Mouse (Mus musculus): ENCODE measurements around the gene Ccdc22. TPM values are rescaled to one million over a fixed set of nuclear protein-coding genes. Genes with fewer than 3 reads are reported as not detected.

The Ccdc22 gene
- polyA plus RNA-seq, 2 experiments, result 9.0 to 16.7 TPM

DNA sequence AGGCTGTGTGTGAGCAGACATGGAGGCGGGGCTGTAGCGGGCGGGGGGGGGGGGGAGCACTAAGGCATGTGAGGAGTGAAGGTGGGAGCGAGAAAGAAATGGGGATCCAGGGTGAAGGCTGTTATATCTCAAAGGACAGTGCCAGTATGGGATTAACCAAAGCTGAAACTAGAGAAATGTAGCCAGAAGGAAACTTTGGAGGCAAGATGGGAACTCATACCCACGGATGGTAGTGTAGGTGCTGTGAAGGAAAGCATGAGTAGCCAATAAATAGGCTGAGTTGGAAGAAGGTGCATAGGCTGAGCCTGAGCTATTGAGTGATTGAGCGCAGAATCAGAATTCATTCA, 30.5 kb downstream of the Ccdc22 start:
- peaks cover 10 to 29% of the 10 kb centered on the region in 2 experiments for H3K4me1 ChIP-seq (replicated peaks; ENCODE audit: control insufficient read depth in 2 of 2, insufficient read depth in 2 of 2, low read length in 1 of 2)
- 24% methylated on average over 4 of the region's 6 CpGs for WGBS (ENCODE audit: insufficient replicate concordance)
- no peak for ATAC-seq (ENCODE audit: insufficient read depth)
- H3K27ac ChIP-seq, result peak overlapping the region; percentile 33; the same call in 1 of the 2 replicates
- DNase-seq (ENCODE audit: low read depth in 3 of 3, low spot score in 3 of 3), result no peak
- H3K36me3 ChIP-seq (replicated peaks; ENCODE audit: control insufficient read depth, insufficient read depth, low read depth), result no peaks in the 10 kb centered on the region
- H3K4me2 ChIP-seq (ENCODE audit: low read depth), result peak overlapping the region; percentile 73
- TF ChIP-seq EP300 (IDR thresholded peaks at IDR 0.05; ENCODE audit: low read depth), result no peak
- TF ChIP-seq CTCF (IDR thresholded peaks at IDR 0.05; ENCODE audit: low read depth), result no peak
- H3K9me3 ChIP-seq (ENCODE audit: control insufficient read depth, low read length), result no peaks in the 10 kb centered on the region
- 0 out of 2 replicates have a peak overlapping the region, but pooled peaks have one; percentile 34 for H3K9ac ChIP-seq (replicated peaks)
- H3K27me3 ChIP-seq (ENCODE audit: control insufficient read depth, insufficient read depth, low read length), result no peaks in the 10 kb centered on the region
- peak overlapping the region; percentile 77 to 91 for H3K4me3 ChIP-seq (ENCODE audit: insufficient read depth in 1 of 2, low read depth in 2 of 2, low read length in 2 of 2)

DNA sequence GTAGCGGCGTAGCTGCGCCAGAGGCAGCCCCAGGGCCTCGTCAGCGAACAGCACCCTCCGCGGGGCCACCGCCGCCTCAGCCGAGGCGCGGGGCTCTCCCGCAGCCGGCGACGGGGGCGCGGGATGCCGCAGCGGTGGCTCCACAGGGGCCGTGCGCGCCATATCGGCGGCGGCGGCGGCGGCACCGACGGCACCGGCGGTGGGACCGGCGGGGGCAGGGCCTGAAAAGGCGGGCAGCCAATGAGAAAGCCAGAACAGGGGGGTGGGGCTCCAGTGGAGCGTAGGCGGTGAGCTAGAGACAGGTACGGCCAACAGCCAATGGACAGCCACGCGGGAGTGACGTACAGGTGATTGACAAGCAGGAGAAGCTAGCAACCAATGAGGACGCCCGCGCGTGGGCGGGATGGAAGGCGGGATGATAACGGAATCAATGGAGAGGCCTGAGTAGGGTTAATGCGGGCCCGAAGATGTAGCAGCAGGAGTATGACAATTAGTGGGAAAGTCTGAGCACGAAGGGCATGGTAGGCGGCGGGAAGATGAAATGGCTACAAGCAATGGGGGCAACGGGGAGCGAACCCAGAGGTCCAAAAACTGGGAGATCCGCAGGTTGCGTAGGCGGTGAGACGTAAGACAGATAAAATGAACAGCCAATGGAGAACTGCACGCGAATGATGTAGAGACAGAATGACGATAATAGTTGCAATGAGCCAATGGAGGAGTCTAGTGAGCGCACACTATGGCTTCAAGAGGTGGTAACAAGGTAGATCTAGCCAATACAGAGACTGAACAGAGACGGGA, 31.0 kb downstream of the Ccdc22 start, which contains the start of gene Ppp1r3f:
Gene Ppp1r3f (minus strand): TSS at position 197 of the 798 bp plus-strand sequence.
- Histone ChIP-seq H3K4me2 (ENCODE audit: low read depth) (peak within 1 kb of the TSS; percentile 80), H3K9ac (replicated peaks) (peak within 1 kb of the TSS; percentile 74), H3K36me3 (replicated peaks; ENCODE audit: control insufficient read depth, insufficient read depth, low read depth) (no peaks in the 10 kb centered on the region), H3K27me3 (ENCODE audit: control insufficient read depth, insufficient read depth, low read length) (no peaks in the 10 kb centered on the region), H3K4me3 (ENCODE audit: insufficient read depth in 1 of 2, low read depth in 2 of 2, low read length in 2 of 2) (peak within 1 kb of the TSS; percentile 77 to 91), H3K9me3 (ENCODE audit: control insufficient read depth, low read length) (no peaks in the 10 kb centered on the region), H3K27ac (peak within 1 kb of the TSS; percentile 53), H3K4me1 (replicated peaks; ENCODE audit: control insufficient read depth in 2 of 2, insufficient read depth in 2 of 2, low read length in 1 of 2) (peaks cover 10 to 29% of the 10 kb centered on the region in 2 experiments)
- ATAC-seq (ENCODE audit: insufficient read depth) (peak; percentile 97), DNase-seq (ENCODE audit: low read depth in 3 of 3, low spot score in 3 of 3) (peak; percentile 88 to 92 (median 90))
- 18% methylated on average over 56 of the region's 65 CpGs for WGBS (ENCODE audit: insufficient replicate concordance)
- no peak for TF ChIP-seq CTCF (IDR thresholded peaks at IDR 0.05; ENCODE audit: low read depth)
- TF ChIP-seq EP300 (IDR thresholded peaks at IDR 0.05; ENCODE audit: low read depth), result no peak

DNA sequence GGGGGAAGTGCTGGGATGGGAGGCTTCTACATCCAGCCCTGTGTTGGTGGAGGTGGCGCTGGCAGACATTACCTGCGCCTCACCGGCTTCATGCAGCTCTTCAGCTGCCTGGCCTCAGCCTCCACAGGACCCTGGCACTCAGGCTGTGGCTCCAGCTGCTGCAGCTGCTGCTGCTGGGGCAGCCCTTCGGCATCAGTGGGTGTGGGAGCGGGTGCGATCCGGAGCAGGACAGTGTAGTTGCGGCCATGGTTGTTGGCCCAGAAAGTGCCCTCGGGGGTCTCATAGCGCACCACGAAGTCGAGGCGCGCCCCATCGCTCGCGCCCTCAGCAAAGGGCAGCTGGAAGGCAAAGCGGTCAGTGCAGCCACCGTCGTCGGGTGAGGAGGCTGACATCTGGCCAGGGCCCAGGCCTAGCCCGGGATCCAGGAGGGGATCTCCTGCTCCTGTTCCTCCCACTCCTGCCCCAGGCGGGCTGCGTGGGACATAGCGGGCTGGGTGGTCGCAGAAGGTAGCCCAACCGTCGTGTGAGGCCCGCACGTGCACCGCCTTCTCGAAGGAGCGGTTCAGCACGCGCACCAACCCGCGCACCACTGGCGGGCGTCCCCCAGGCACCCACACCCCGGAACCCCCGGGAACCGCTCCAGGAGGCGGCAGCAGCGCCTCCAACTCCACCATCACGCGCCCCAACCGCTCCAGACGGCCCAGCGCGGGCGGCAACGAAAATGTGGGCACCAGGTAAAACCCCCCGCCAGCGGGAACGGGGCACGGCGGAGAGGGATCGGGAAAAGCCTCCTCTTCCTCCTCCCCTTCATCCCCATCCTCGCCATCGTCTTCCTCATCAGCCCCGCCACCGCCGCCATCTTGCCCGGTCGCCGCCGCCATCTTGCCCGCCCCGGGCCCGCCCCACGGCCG, 31.9 kb downstream of the Ccdc22 start, which contains the start of gene Foxp3:
Gene Foxp3 (plus strand): TSS at position 469 of the 911 bp plus-strand sequence.
- peak within 1 kb of the TSS; percentile 53 for H3K27ac ChIP-seq
- H3K4me2 ChIP-seq (ENCODE audit: low read depth), result peak within 1 kb of the TSS; percentile 80
- H3K36me3 ChIP-seq (replicated peaks; ENCODE audit: control insufficient read depth, insufficient read depth, low read depth), result no peaks in the 10 kb centered on the region
- peak within 1 kb of the TSS; percentile 77 to 91 for H3K4me3 ChIP-seq (ENCODE audit: insufficient read depth in 1 of 2, low read depth in 2 of 2, low read length in 2 of 2)
- H3K9ac ChIP-seq (replicated peaks), result peak within 1 kb of the TSS; percentile 74
- 25% methylated on average over 66 of the region's 72 CpGs for WGBS (ENCODE audit: insufficient replicate concordance)
- H3K4me1 ChIP-seq (replicated peaks; ENCODE audit: control insufficient read depth in 2 of 2, insufficient read depth in 2 of 2, low read length in 1 of 2), result peaks cover 10 to 29% of the 10 kb centered on the region in 2 experiments
- H3K9me3 ChIP-seq (ENCODE audit: control insufficient read depth, low read length), result no peaks in the 10 kb centered on the region
- ATAC-seq (ENCODE audit: insufficient read depth), result peak; percentile 59
- no peaks in the 10 kb centered on the region for H3K27me3 ChIP-seq (ENCODE audit: control insufficient read depth, insufficient read depth, low read length)
- DNase-seq (ENCODE audit: low read depth in 3 of 3, low spot score in 3 of 3), result no peak
- no peak for TF ChIP-seq CTCF (IDR thresholded peaks at IDR 0.05; ENCODE audit: low read depth)

DNA sequence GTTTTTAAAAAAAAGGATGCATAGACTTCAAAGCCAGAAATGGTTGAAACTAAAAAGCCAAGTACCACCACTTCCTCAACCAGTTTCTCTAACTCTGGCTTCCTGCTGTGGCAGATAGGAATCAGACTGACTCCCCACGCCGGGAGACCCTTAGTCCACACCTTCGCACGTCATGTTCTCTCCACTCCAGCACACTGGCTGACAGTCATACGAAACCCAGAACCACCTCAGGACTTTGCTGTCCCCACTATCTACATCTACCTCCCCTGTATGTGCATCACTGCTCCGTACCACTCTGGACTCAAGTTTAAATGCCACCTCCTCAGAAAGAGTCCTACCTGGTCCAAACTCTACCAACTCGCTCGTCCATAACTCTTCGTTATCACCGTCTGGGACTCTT, 32.9 kb downstream of the Ccdc22 start:
- WGBS (ENCODE audit: insufficient replicate concordance), result 34% methylated on average over 10 of the region's 10 CpGs
- Histone ChIP-seq H3K9me3 (ENCODE audit: control insufficient read depth, low read length) (no peaks in the 10 kb centered on the region), H3K9ac (replicated peaks) (no peak overlapping the region), H3K4me3 (ENCODE audit: insufficient read depth in 1 of 2, low read depth in 2 of 2, low read length in 2 of 2) (no peak overlapping the region), H3K4me1 (replicated peaks; ENCODE audit: control insufficient read depth in 2 of 2, insufficient read depth in 2 of 2, low read length in 1 of 2) (peaks cover 10 to 29% of the 10 kb centered on the region in 2 experiments), H3K36me3 (replicated peaks; ENCODE audit: control insufficient read depth, insufficient read depth, low read depth) (no peaks in the 10 kb centered on the region), H3K27me3 (ENCODE audit: control insufficient read depth, insufficient read depth, low read length) (no peaks in the 10 kb centered on the region), H3K4me2 (ENCODE audit: low read depth) (peak overlapping the region; percentile 80), H3K27ac (no peak overlapping the region)
- no peak for DNase-seq (ENCODE audit: low read depth in 3 of 3, low spot score in 3 of 3)
- no peak for TF ChIP-seq CTCF (IDR thresholded peaks at IDR 0.05; ENCODE audit: low read depth)
- TF ChIP-seq EP300 (IDR thresholded peaks at IDR 0.05; ENCODE audit: low read depth), result no peak
- ATAC-seq (ENCODE audit: insufficient read depth), result no peak
